Mouse (Mus musculus) E14TG2a.4 (cell line): ENCODE measurements around the gene Iglon5.

ENCODE experiments used
- CTCF ChIP-seq: conservative IDR thresholded peaks from 2 replicates; pipeline ENCODE4 v1.5.1; 2014; ENCODE audit warnings: low read length
- NANOG ChIP-seq: IDR thresholded peaks from 2 replicates; pipeline ENCODE4 v1.6.1; 2014; ENCODE audit warnings: borderline replicate concordance, low read length, mixed read lengths
- POU5F1 ChIP-seq: IDR thresholded peaks from 2 replicates; pipeline ENCODE4 v1.6.1; 2014; ENCODE audit warnings: low read length, borderline replicate concordance

GRCm38 (mm10) chr7:43488646-43489045 lies 1.2 kb downstream of the Iglon5 start:
- TF ChIP-seq CTCF (no peak), NANOG (no peak), POU5F1 (no peak)
